Mouse (Mus musculus) left cerebral cortex, postnatal 4 days (tissue): ENCODE data around the gene Lix1l. TPM values are rescaled to one million over a fixed set of nuclear protein-coding genes. Genes with fewer than 3 reads are reported as not detected.
A peak's percentile ranks its signal among the peaks of the same experiment; 100 is the strongest.
"Not testable (repeated sequence)": the region's sequence is repeated elsewhere in the genome, so short reads cannot be mapped to it uniquely, and the experiment has no call there.

Experiments used
- DNase-seq: peaks from one replicate; pipeline ENCODE4 v3.0.0-alpha.2; 2022
- intact Hi-C: fragments of 180-260 bp; cut with DNase I; formaldehyde crosslinking; loops from one replicate; pipeline ENCODE4 v1.15.1; 2025
- total RNA-seq, 2 experiments: library from RNA; stranded (reverse); gene quantifications; 2 replicates each; pipeline ENCODE4 v1.2.3; 2021

Lix1l gene
- total RNA-seq, 2 experiments from 2014 or later = 55.2 to 64.1 TPM

DNA sequence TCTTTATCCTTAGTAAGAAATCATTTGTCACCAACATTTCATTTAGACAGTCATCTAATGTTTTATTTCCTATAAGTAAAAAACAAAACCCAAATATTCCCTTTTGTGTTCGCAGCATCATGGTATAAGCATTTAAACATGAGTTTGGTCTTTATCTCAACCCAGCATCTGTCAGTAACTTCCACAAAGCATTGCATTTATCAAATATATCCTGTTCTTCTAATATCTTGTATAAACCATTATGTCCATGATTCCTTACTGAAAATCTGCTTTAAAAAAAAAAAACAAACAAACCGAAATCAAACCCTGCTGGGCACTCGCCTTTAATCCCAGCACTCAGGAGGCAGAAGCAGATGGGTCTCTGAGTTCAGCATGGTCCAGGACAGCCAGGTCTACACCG, 5.7 kb downstream of the Lix1l start:
- intact Hi-C loops = no loop called here
- no peak for DNase-seq

DNA sequence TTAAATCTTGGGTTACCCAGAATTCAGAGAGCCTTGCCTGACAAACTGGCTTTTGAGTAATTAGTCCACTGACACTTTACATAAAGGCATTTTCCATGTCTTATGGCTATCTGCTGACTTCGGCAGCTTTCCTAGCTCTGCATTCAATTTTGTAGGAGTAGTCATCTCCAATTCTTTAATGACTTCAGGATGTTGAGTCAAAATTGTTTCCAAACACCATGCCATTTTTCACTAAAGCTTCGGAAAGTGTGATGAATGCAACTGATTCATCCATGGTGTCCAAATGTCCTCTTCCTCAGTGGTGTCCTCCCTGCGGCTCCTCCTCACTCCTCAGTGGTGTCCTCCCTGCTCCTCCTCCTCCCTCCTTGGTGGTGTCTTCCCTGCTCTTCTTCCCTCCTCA, 17.0 kb downstream of the Lix1l start:
- no peak for DNase-seq
- intact Hi-C loops = no loop called here

DNA sequence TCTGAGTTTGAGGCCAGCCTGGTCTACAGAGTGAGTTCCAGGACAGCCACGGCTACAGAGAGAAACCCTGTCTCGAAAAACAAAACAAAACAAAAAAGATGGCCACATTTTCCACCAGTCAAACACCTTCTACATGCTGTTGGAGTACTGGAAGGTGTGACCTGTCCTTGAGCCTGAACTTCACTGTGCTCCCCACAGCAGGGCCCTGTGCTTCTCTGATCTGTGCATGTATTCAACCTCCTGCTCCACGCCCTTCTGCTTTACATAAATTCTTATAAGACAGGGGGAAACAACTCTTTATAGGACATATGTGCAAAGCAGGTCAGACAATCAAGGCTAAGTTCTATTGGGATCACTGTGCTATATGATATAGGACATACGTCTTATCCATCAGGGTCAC, 22.3 kb downstream of the Lix1l start:
- intact Hi-C loops = no loop called here
- no peak for DNase-seq

DNA sequence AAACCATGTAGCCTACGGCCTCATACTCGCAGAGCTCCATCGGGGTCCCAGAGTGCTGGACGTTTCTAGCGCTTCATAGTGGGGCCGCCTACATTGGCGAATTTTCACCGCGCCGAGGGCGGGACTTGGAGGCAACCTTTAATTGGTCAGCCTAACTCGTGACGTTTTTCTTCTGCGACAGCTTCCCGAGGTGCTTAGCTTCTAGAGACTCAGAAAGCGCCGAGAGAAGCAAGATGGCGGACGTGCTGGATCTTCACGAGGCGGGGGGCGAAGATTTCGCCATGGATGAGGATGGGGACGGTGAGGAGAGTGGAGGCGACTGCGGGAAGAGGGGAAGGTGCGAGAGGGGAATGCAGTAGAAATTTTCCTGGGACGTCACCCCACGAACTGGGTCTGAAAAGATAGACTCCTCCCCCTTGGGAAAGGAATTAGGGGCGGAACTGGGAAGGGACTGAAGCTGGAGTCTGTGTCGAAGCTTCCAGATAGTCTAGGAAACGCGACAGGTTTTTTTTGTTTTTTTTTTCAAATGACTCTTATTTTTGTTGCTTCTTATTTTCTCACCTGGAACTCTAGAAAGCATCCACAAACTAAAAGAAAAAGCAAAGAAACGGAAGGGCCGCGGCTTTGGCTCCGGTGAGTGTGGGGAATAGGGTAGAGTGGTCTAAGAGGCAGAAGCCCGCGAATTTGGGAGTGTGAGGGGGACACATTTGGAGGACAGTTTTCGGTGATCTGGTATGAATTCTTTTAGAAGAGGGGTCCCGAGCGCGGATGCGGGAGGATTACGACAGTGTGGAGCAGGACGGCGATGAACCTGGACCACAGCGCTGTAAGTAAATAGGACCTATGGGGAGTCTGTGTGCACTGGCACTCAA, 29.0 kb downstream of the Lix1l start, which contains the start of gene Rbm8a:
Rbm8a (plus strand) TSS at position 205 of the 872 bp plus-strand sequence.
- intact Hi-C loops = loop anchor here (10.0 kb wide), 1 partner anchor 85 kb away; no protein-coding TSS in a partner anchor
- peak; percentile 97 for DNase-seq

DNA sequence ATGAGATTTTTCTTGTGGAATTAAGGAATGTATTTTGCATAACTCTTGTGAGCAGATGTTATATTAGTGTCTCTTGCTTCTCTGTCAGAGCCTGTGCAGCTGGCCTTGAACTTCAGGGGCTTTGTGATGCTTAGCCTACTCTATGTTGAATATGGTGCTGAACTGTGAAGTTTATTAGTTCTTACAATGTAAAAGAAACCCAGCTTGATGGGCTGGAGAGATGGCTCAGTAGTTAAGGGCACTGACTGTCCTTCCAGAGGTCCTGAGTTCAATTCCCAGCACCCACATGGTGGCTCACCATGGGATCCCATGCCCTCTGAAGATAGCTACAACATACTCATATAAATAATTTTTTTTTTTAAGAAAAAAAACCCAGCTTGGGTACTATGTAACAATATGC, 31.1 kb downstream of the Lix1l start:
- DNase-seq = no peak
- intact Hi-C loops = loop anchor here (10.0 kb wide), 1 partner anchor 87 kb away; no protein-coding TSS in a partner anchor

DNA sequence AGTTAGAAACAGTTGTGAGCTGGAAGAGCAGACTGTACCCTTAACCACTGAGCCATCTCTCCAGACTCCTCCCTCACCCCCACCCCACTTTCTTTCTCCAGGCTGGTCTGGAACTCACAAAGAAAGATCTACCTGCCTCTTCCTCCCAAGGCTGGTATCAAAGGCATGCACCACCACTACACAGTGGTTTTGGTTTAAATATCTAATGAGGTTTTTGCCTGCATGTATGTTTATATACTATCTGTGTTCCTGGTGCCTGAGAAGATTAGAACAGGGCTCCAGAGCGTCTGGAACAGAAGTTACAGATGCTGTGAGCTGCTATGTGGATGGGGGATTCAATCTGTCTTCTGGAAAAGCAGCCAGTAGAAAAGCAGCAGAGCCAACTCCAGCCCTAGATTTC, 33.1 kb downstream of the Lix1l start:
- DNase-seq = no peak
- intact Hi-C loops = loop anchor here (10.0 kb wide), 1 partner anchor 89 kb away; no protein-coding TSS in a partner anchor

DNA sequence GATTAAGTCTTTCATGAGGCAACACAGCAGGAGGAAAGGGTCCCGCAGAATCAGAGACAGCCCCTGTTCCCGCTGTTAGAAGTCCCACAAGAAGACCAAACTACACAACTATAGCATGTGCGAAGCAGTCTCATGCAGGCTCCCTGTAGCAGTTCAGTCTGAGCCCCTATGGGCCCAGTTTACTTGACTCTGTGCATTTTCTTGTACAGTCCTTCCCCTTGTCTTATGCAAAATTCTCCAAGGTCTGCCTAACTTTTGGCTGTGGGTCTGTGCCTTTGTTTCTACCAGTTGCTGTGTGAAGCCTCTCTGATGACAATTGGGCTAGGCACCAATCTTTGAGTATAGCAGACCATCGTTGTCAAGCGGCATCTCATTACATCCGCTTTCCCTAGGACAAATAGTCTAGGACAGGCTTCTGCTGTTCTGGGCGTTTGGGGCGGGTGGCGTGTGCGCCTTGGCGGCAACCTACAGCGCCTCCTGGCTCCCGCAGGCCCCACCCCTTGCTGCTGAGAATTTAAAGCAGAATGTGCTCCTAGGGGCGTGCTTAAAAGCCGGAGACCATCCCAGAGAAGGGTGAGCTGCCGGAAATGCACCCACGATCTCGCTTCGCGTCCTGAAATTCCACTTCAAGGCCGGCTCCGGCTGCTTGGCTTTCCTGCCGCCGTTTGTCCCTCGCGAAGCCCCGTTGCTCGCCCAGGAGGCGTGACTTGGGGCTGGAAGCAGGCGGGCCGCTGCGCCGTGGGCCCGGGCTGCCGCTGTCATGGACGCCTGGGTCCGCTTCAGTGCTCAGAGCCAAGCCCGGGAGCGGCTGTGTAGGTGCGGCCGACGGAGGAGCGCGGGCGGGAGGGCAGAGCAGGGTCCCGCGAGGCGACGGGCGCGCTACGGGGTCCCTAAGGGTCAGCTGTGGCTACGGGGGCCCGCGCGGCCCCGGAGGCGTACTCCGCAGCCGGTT, 34.3 kb downstream of the Lix1l start, which contains the start of the genes Pex11b and Gm42957:
Pex11b (plus strand) TSS at position 449 of the 952 bp plus-strand sequence.
Gm42957 (plus strand) TSS at position 547 of the 952 bp plus-strand sequence.
- DNase-seq = peak; percentile 82
- intact Hi-C loops = loop anchor here (5.0 to 10.0 kb wide), 2 partner anchors 33 to 90 kb away; partner anchors contain the start of gene Lix1l

DNA sequence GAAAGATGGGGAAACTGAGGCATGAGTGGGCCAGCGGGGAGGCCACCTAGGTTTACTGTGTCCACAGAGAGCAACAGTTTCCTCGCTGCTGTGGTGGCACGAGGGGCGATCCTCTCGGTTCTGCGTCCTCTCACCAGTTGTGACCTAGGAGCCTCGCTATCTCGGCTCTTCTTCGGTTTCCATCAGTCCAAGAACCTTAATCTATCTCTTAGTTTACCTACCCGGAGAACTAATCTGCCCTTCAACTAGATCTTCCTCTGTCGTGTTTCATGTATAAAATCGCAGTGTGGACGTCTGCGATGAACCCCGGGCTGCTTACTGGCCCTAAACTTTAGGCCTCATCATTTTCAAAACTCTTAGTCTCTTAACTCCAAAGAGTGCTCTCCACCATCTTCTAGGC, 35.0 kb downstream of the Lix1l start:
- intact Hi-C loops = loop anchor here (5.0 to 10.0 kb wide), 2 partner anchors 34 to 91 kb away; partner anchors contain the start of gene Lix1l
- no peak for DNase-seq

DNA sequence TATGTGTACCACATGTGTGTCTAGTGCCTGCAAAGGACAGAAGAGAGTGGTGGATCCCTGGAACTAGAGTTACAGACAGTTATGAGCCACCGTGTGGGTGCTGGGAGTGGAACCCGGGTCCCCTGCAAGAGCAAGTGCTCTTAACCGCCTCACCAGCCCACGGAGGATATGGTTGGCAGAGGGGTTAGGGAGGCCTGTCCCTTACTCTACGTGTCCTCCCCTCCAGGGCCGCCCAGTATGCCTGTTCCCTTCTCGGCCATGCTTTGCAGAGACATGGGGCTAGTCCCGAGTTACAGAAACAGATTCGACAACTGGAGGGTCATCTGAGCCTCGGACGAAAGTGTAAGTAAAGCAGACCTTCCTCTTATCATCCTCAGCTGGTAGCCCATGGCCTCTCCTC, 35.5 kb downstream of the Lix1l start:
- no peak for DNase-seq
- intact Hi-C loops = loop anchor here (5.0 to 10.0 kb wide), 2 partner anchors 34 to 92 kb away; partner anchors contain the start of gene Lix1l

DNA sequence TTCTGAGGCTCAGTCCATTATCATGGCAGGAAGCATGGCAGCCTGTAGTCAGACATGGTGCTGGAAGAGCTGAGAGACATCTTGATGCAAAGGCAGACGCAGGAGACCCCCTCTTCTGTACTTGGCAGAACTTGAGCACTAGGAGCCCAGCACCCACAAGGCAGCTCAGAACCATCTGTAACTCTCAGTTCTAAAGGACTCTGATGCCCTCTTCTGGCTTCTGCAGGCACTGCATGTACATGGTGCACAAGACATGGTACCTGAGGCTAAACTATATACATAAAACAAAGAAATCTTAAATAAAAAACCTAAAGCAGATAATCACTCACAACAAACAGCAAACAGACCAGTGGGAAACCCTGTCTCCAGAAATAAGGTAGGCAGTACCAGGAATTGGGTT, 38.3 kb downstream of the Lix1l start:
- peak; percentile 52 for DNase-seq
- intact Hi-C loops = loop anchor here (5.0 to 10.0 kb wide), 2 partner anchors 37 to 94 kb away; partner anchors contain the start of gene Lix1l

DNA sequence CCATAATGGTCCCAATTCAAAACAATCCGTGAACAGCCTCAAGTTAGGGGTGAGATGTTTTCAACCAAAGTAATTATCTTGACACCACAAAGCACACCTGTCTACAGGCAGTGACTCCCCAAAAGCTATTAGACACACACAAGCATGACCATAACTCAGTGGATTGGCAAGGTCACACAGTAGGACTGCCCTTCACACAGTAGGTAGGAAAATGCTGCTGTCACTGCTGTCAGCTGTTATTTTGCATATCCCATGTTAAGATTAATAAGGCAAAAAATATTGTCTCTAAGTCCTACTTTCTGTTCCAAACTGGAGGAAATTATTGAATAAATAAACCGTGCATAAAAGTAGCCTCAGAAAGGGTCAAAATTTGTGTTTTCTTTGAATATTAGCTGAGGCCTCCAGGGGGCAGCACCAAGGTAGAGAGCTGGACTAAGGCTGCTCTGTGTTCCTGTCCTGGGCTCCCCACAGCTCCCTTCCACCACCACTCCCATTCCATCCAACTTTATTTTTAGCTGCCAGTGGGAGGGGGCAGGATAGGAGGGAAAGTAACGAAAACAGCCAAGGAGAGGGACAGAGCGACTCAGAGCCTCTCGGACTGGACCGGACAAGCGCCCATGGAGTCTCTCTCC, 44.2 kb downstream of the Lix1l start, which contains the start of gene Itga10:
Itga10 (plus strand) TSS at position 567 of the 632 bp plus-strand sequence.
- intact Hi-C loops = no loop called here

DNA sequence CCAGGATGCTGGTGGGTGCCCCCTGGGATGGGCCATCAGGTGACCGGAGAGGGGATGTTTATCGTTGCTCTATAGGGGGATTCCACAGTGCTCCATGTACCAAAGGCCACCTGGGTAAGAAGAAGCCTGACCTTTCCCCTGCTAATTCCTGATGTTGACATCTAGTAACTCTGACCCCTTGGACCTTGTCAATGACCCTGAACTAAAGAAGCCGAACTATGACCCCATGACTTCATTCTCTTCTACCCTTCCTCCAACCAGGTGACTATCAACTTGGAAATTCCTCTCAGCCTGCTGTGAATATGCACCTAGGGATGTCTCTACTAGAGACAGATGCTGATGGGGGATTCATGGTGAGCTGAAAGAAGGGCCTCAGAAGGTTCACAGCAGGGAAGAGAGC, 46.4 kb downstream of the Lix1l start:
- intact Hi-C loops = no loop called here
- DNase-seq = no peak

More for the DNA sequence above, 44.2 kb downstream of the Lix1l start, which contains the start of gene Itga10:
- peak; percentile 53 for DNase-seq

DNA sequence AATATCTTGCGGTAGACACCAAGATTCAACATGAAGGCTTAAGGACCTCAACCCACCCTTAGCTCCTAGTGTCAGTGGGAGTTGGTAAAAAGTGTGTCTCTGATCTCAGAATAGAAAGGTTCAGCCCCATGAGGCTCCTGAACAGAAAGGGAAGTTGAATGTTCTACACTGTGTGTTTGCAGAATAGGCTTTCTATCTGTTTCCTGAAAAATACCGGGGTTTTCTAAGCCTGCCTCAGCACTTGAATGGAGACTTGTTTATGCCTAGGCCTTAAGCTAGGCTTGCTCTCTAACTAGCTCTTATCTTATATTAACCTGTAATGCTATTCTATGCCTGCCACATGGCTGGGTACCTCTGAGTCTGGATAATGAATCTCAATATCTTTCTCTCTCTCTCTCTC, 60.0 kb downstream of the Lix1l start:
- intact Hi-C loops = no loop called here
- no peak for DNase-seq

DNA sequence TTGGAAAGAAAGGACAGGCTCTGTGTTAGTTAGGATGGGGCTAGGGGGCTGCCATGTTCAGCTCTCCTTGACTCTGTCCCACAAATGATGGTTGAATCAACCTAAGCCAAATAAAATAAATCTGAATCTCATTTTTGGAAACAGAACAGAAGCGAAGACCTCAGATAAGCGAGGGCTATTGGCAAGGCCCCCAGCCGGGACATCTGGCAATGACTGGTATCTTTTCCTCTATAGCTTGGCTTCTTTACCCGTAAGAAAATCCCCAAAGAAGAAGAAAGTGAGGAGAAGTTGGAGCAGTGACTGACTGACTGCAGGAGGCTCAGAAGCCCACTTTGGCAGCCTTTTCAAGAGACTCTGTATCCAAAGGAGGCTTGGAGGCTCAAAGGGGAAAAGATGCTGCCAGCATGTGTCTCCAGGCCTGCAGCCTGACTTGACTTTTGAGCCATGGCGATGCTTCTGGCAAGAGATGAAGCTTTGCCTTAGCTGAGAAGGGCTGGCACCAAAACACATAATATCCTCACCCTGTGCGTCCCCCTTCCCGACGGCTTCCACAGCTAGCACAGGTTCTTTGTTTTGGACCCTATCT, 61.9 kb downstream of the Lix1l start:
- intact Hi-C loops = no loop called here
- DNase-seq = no peak

DNA sequence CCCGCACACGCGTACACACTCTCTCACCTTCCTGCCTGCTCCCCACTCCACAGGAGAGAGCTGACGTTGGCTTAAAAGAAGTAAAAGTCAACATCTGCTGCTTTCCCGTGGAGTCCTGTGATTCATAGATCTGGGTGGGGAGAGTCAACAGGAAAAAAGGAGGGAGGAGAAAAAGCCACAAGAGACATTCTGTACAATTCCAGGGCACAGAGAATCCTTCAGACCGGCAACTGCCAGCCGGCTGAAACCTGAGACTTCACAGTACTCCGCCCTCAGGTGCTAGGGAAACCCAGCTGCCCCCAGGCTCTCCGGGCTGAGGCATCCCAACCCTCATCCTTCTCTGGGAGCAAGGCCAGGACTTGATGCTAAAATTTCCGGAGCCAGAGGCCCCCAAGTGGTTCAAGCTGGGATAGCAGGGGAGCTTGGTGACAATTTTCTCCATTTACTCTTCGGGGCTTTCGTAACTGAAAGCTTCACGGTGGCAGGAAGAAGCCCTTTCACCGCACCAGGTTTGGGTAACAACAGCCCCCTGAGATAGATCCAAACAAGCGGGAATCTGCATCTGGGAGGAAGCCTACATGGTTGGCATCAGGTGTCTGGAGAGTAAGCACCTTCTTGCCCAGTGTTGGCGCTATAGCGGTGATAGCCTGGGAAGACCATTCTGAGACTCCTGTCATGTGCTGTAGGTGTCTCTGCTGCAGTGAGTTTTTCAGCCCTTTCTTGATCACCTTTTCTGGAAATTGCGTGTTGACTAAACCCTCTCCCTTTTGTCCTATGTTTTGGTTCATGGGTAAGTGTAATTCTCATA, 62.7 kb downstream of the Lix1l start:
- DNase-seq = peak; percentile 87
- intact Hi-C loops = no loop called here

DNA sequence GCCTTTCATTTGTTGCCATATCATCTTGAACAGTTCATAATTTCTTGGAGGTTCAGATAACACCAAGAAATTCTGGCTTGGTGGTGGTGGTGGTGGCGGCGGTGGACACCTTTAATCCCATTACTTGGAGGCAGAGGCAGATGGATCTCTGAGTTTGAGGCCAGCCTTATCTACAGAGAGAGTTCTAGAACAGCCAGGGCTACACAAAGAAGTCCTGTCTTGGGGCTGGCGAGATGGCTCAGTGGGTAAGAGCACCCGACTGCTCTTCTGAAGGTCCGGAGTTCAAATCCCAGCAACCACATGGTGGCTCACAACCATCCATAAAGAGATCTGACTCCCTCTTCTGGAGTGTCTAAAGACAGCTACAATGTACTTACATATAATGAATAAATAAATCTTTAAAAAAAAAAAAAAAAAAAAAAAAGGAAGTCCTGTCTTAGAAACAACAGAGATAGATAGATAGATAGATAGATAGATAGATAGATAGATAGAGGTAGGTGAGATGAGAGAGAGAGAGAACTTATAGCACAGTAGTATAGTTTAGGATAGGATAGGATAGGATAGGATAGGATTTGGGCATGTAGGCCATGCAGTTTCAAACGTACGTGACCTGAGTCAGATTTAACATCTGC, 64.9 kb downstream of the Lix1l start:
- intact Hi-C loops, DNase-seq: not testable (repeated sequence)

DNA sequence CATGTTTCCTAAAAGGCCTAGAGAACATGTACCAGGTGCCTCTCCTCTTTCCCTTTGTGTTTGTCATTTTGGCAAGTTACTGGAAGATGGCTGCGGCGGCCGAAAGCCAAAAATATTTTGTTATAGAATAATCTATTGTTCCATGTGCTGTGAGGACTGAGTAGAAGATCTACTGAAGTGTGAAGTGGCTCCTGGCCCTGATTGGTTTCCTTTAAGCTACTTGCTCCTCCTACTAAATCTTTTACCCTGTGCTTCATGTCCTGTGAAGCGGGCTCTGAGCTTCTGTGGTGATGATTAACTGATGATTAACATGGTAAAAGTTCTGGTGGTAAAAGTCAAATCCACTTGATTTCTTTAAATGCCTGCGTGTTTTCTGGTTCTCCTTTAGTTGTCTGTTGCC, 66.0 kb downstream of the Lix1l start:
- intact Hi-C loops = no loop called here
- DNase-seq = no peak

DNA sequence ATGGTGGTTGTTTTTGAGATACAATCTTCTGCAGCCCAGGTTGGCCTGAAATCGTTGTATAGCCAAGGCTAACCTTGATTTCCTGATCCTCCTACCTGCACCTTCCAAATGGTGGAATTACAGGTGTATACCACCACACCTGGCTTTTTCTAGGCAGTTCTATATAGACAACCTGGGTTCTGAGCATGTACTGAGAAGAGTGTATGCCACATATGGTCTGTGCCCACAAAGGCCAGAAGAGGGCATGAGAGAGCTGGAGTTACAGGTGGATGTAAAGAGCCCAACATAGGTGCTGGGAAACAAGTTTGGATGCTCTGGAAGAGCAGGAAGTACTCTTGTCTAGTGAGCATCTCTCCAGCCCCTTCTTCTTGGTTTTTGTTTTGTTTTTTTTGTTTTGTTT, 66.4 kb downstream of the Lix1l start:
- intact Hi-C loops = no loop called here
- DNase-seq = no peak
